Mouse (Mus musculus): ENCODE measurements around the gene Fam136a.

- TF ChIP-seq GATA1 (IDR thresholded peaks at IDR 0.05; ENCODE audit: borderline replicate concordance, low read length) (no peak), FLI1 (IDR thresholded peaks at IDR 0.05; ENCODE audit: low read length) (no peak)
Measured at GRCm38 (mm10) chr6:86396581-86397256, 31.3 kb downstream of the Fam136a start, which contains the start of gene Pcyox1.
